Mouse (Mus musculus) left cerebral cortex, postnatal 4 days (tissue): Measurements from ENCODE around the gene Sdf2l1. TPM values are rescaled to one million over a fixed set of nuclear protein-coding genes. Genes with fewer than 3 reads are reported as not detected.

ENCODE experiments used
- DNase-seq: peaks from one replicate; pipeline ENCODE4 v3.0.0-alpha.2; 2022
- intact Hi-C: fragments of 180-260 bp; cut with DNase I; formaldehyde crosslinking; loops from one replicate; pipeline ENCODE4 v1.15.1; 2025
- microRNA-seq: library from miRNA; unstranded; fragments of <30 nt; microRNA quantifications from one replicate; pipeline ENCODE4 v1.2.0, GENCODE M21; 2022
- total RNA-seq, 2 experiments: library from RNA; stranded (reverse); gene quantifications; 2 replicates each; pipeline ENCODE4 v1.2.3; 2021

The Sdf2l1 gene
- total RNA-seq, 2 experiments from 2014 or later = 10.8 to 12.6 TPM

- intact Hi-C loops = no loop called here
- DNase-seq = peak; percentile 34
Measured at GRCm38 (mm10) chr16:17124119-17124870, 7.9 kb downstream of the Sdf2l1 start.

DNA sequence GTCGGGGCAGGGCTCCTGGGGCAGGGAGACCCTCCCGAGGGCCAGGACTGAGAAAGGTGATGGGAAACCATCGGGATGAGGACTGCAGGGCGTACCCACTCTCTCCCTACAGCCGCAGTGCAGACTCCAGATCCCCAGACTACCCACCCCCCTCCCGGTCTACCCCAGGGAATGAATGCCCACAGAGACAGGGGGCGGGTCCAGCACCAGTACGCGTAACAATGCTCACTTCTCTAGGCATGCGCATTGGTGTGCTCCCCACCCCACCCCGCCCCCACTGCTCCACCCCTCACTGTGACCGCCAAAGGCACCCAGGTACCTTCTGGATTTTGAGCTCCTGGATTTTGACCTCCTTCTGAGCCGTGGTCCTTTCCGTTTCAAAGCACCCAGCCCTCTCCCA, 10.6 kb downstream of the Sdf2l1 start:
- DNase-seq = no peak

GRCm38 (mm10) chr16:17117309-17117799, 14.8 kb downstream of the Sdf2l1 start:
- intact Hi-C loops = loop anchor here (10.0 kb wide), 1 partner anchor 157 kb away; the partner anchor contains the start of gene Tmem191c
- no peak for DNase-seq

More for the DNA sequence above, 10.6 kb downstream of the Sdf2l1 start:
- intact Hi-C loops = no loop called here

DNA sequence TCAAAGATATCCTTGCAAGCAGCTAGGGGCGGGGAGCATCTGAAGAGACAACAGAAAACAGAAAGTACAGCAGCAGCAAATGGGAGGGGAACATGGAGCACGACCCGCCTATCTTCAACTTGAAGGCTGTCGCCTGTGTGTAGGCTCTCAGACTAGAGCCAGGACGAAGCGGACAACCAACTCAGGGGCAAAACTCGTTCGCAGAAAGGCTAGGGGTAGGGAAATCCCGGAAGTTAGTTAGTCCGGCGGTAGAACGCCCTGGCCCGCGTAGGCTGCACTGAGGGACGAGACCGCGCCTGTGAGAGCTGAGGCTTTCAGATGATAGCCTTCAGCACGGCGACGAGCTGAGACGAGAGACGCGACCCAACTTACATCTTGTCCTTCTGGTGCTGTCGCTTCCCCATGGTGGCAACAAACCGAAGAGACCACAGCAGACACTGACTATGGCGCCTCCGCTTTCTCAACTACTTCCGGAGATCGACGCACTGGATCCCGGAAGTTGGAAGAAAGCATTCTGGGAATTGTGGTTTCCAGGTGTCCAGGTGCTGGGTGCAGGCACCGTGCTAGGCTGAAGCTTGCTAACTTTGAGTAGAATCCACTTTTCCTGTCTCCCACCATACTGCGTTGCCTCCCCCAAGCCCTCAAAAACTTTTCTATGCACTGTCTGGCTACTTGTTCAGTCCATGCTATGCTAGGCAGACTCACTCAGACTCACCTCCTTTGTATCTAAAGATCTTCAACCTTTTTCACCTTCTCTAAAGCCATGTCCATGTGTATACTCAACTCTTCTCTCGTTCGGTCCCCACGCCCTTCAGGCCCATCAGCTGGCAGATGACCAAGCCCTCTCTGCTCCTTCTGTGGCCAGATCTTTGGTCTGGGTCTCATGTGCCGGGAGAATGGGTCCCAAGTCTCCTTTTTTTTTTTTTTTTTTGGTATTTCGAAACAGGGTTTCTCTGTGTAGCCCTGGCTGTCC, 21.1 kb downstream of the Sdf2l1 start, which contains the start of gene Ppil2:
TSS of gene Ppil2 (minus strand) at position 487 of the 973 bp plus-strand sequence.
- DNase-seq = peak; percentile 52
- intact Hi-C loops = loop anchor here (10.0 kb wide), 1 partner anchor 164 kb away; the partner anchor contains the start of gene Tmem191c

GRCm38 (mm10) chr16:17104600-17104999, 27.6 kb downstream of the Sdf2l1 start:
- DNase-seq = no peak
- intact Hi-C loops = no loop called here

GRCm38 (mm10) chr16:17102630-17103220, 29.5 kb downstream of the Sdf2l1 start:
- intact Hi-C loops = no loop called here
- DNase-seq = peak; percentile 44

- DNase-seq = no peak
- intact Hi-C loops = no loop called here
Measured at GRCm38 (mm10) chr16:17096938-17097337, 35.2 kb downstream of the Sdf2l1 start.

- intact Hi-C loops = no loop called here
- no peak for DNase-seq
Measured at GRCm38 (mm10) chr16:17088346-17088745, 43.8 kb downstream of the Sdf2l1 start.

DNA sequence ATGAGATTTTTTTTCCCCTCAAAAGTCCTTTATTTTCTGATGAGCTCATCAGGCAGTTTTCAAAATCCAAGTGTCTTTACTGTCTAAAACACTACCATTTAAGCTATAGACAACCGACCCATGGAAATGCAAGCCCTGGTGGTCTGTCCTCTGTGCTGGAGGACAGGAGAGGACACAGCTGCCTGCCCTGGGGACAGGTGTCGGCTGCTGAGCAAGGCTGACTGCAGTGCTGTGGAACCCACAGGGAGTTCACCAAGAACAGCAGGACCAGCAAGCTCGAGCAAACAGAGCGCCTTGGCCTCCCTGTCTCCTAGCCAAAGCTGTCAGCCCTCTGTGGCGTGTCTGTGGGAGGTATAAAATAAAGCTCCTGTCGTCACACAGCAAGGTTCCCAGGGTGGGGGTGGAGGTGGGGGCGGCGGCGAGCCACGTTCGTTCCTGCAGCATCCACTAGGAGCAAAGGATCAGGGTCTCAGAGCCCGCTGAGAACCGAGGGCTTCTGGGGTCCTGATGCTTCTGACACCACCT, 45.5 kb downstream of the Sdf2l1 start:
- intact Hi-C loops = no loop called here
- DNase-seq = no peak

DNA sequence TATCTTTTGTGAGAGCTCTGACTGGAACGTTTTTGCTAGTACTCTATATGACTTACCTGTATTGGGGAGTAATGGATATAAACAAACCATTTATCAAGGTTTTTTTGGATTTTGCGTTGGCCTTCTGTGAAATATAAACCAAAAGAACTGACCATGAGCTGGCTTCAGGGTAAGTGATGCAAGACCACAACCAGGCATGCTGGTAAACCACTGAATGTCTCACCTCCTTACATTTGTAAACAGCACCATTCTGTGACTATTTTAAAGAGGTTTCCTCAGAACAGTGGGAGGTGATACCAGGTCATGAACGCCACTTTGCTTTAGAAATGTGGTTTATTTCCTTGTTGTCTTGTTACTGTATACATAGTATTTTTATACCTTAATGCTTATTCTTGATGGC, 45.9 kb downstream of the Sdf2l1 start:
- intact Hi-C loops = no loop called here
- no peak for DNase-seq

DNA sequence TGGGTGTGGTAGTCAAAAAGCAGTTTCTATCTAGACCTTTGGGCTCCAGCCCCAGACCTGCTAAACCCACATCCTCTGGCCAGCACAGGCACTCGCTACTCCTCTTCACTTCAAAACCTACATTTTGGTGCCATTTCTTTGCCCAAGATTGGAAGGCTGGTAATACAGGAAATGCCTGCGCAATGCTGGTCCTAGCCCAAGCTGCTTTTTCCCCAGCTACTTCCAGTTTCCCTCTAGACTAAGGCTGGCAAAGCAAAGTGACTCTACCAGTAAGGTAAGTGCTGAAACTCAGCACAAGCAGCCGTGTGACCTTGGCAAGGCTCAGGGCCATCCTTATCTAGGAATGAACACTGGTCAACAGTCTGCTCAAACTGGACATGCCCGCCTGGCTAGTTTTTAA, 46.5 kb downstream of the Sdf2l1 start:
- intact Hi-C loops = no loop called here
- DNase-seq = no peak

DNA sequence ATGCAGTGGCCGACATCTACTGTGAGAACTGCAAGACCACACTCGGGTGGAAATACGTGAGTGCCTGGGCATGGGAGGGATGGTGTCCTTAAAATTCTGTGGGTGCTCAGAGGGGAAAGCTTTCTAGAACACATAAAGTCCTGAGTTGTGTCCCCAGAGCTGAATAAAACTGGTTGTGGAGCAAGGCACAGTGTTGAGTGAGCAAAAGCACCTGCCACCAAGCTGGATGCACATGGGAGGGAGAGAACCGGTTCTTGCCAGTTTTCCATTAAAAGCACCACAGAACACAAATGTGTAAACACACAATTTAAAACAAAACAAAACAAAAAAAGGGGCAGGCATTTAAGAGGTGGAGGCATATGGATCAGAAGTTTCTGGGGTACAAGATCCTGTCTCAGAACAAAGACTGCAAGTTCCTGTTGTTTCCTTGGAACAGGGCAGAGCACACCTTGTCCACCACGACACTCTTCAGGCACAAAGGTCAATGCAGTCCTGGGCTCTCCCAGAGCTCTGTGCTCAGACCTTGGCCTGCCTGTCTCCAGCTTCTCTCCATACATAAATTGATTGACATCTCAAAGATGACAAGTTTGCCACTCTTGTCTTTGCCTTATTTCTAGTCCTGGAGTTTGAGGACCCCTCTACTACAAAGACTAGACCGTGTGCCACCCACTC, 49.9 kb downstream of the Sdf2l1 start:
- DNase-seq = no peak
- intact Hi-C loops = no loop called here

Small RNA genes lying within 50 kb of the gene (microRNA-seq; reads per million reads assigned to microRNA genes)
- gene Mir130b (995 reads per million, percentile 75 among the genes with 10 or more reads in this experiment), gene Mir301b (26.8 reads per million, percentile 38 among the genes with 10 or more reads in this experiment)

Other genes starting within 250 kb of the Sdf2l1 start
- 10 to 100 TPM; 23.8 to 25.8 TPM for gene Ppm1f, start 235.9 kb downstream of the Sdf2l1 start, total RNA-seq
- 100 to 1,000 TPM; 284 to 293 TPM for gene Mapk1, start 149.0 kb downstream of the Sdf2l1 start, total RNA-seq
- 100 to 1,000 TPM; 102 to 114 TPM for gene Ypel1, start 62.7 kb downstream of the Sdf2l1 start, total RNA-seq
- gene Ppil2, start 21.1 kb downstream of the Sdf2l1 start, total RNA-seq = 10 to 100 TPM; 88.3 to 91.9 TPM
- gene 2610318N02Rik, start 7.2 kb downstream of the Sdf2l1 start, total RNA-seq = 1 to 10 TPM; 4.8 to 6.1 TPM
- gene Ydjc, start 12.2 kb upstream of the Sdf2l1 start, total RNA-seq = 10 to 100 TPM; 71.3 to 74.5 TPM
- 1 to 10 TPM; 8.9 to 9.3 TPM for gene Ccdc116, start 14.8 kb upstream of the Sdf2l1 start, total RNA-seq
- 100 to 1,000 TPM; 161 to 164 TPM for gene Ube2l3, start 70.3 kb upstream of the Sdf2l1 start, total RNA-seq
- gene Rimbp3, start 76.2 kb upstream of the Sdf2l1 start, total RNA-seq = 1 to 10 TPM; 2.8 to 3.2 TPM
- 10 to 100 TPM; 11.5 to 13.1 TPM for gene Hic2, start 101.2 kb upstream of the Sdf2l1 start, total RNA-seq
- gene Tmem191c, start 143.7 kb upstream of the Sdf2l1 start, total RNA-seq = 10 to 100 TPM; 78.9 to 82.4 TPM
- 1 to 10 TPM; 2.7 to 2.8 TPM for gene Serpind1, start 199.0 kb upstream of the Sdf2l1 start, total RNA-seq